Mouse (Mus musculus) cerebellum, postnatal 36 days (tissue): Measurements from ENCODE around the gene Gm29049.
"Not testable (repeated sequence)": the region's sequence is repeated elsewhere in the genome, so short reads cannot be mapped to it uniquely, and the experiment has no call there.

ENCODE experiments used
- DNase-seq, 2 experiments: peaks; one replicate each; pipeline ENCODE4 v3.0.0; 2021 to 2022; ENCODE audit warnings: mixed read lengths in 2 of 2

Gene Gm29049

DNA sequence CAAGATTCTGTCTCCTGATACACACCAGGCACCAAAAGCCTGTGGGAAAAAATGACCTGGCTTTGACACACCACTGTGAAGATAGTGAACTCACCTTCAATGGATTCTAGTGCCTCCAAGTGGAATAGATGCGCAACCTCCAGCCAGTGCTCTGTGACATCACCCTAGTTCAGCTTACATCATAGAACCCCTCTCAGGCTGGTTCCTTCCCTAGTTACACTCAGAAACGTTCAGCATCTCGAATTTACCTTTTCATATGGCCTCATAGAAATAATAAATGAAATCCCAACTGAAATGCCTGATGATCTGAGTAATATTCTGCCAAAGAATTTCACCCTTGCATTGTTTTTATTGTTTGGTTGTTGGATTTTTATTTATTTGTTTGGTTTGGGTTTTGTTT lies at the start of gene Gm29049:
Gm29049 (minus strand) TSS at position 101 of the 400 bp plus-strand sequence.
- DNase-seq = not testable (repeated sequence)
